Mouse (Mus musculus) CD4-positive, CD25-positive, alpha-beta regulatory T cell, adult 2 months (primary cell): ENCODE results near the gene Ubald1.
A peak's percentile ranks its signal among the peaks of the same experiment; 100 is the strongest.

Experiments
- DNase-seq: peaks from one replicate; pipeline ENCODE4 v3.0.0-alpha.2; 2012; ENCODE audit warnings: low read depth, low spot score

Gene Ubald1

GRCm38 (mm10) chr16:4899711-4900110, 19.6 kb upstream of the Ubald1 start:
- DNase-seq: no peak

GRCm38 (mm10) chr16:4898881-4899280, 18.8 kb upstream of the Ubald1 start:
- DNase-seq: no peak

- DNase-seq: no peak
Measured at GRCm38 (mm10) chr16:4897146-4897730, 17.1 kb upstream of the Ubald1 start.

- no peak for DNase-seq
Measured at GRCm38 (mm10) chr16:4896249-4897027, 16.3 kb upstream of the Ubald1 start.

GRCm38 (mm10) chr16:4894201-4894908, 14.2 kb upstream of the Ubald1 start:
- no peak for DNase-seq

- DNase-seq: no peak
Measured at GRCm38 (mm10) chr16:4892171-4892570, 12.1 kb upstream of the Ubald1 start.

GRCm38 (mm10) chr16:4890201-4890709, 10.1 kb upstream of the Ubald1 start:
- DNase-seq: no peak

GRCm38 (mm10) chr16:4886690-4887020, 6.5 kb upstream of the Ubald1 start:
- no peak for DNase-seq

- peak; percentile 91 for DNase-seq
Measured at GRCm38 (mm10) chr16:4885760-4886689, 5.9 kb upstream of the Ubald1 start, which contains the start of gene Mgrn1. Gene Mgrn1 (plus strand): TSS chr16:4886249.

GRCm38 (mm10) chr16:4884930-4885329, 4.8 kb upstream of the Ubald1 start:
- no peak for DNase-seq

- peak; percentile 59 for DNase-seq
Measured at GRCm38 (mm10) chr16:4881400-4882351, 1.6 kb upstream of the Ubald1 start.

GRCm38 (mm10) chr16:4879708-4880124, 399 bp downstream of the Ubald1 start:
- peak; percentile 89 for DNase-seq

GRCm38 (mm10) chr16:4879101-4879707, 911 bp downstream of the Ubald1 start:
- peak; percentile 90 for DNase-seq

GRCm38 (mm10) chr16:4878192-4878885, 1.8 kb downstream of the Ubald1 start:
- peak; percentile 75 for DNase-seq

- peak; percentile 29 for DNase-seq
Measured at GRCm38 (mm10) chr16:4877701-4878100, 2.4 kb downstream of the Ubald1 start.

GRCm38 (mm10) chr16:4877195-4877594, 2.9 kb downstream of the Ubald1 start:
- DNase-seq: no peak

GRCm38 (mm10) chr16:4876033-4876680, 4.0 kb downstream of the Ubald1 start:
- DNase-seq: no peak

- DNase-seq: no peak
Measured at GRCm38 (mm10) chr16:4875198-4876032, 4.7 kb downstream of the Ubald1 start.
